Mouse (Mus musculus) heart, adult 2 months (tissue): Measurements from ENCODE around the gene Anks3. TPM values are rescaled to one million over a fixed set of nuclear protein-coding genes. Genes with fewer than 3 reads are reported as not detected.

Experiments
- DNase-seq, 2 experiments: peaks; one replicate each; pipeline ENCODE4 v3.0.0; 2021
- H3K27ac ChIP-seq: fragments of 200-600 bp; 2 replicates; pipeline ENCODE4 v1.8.1; 2022
- H3K27me3 ChIP-seq: fragments of 200-500 bp; 2 replicates; pipeline ENCODE4 v1.6.1; 2012; ENCODE audit warnings: mild to moderate bottlenecking, low read length, inconsistent platforms, mixed read lengths; ENCODE audit not compliant: control insufficient read depth, insufficient read depth
- H3K36me3 ChIP-seq: fragments of 200-500 bp; 2 replicates; pipeline ENCODE4 v1.6.1; 2012; ENCODE audit warnings: low read length, inconsistent platforms; ENCODE audit not compliant: control insufficient read depth, insufficient read depth
- H3K4me1 ChIP-seq: fragments of 200-500 bp; 2 replicates; pipeline ENCODE4 v1.6.1; 2011; ENCODE audit warnings: low read length; ENCODE audit not compliant: control insufficient read depth, insufficient read depth
- H3K4me3 ChIP-seq: fragments of 200-600 bp; 2 replicates; pipeline ENCODE4 v1.8.1; 2022
- H3K79me2 ChIP-seq: fragments of 200-500 bp; replicated peaks from 2 replicates; pipeline ENCODE4 v1.6.1; 2012; ENCODE audit warnings: mild to moderate bottlenecking, inconsistent platforms, low read length, moderate library complexity, mixed read lengths; ENCODE audit not compliant: control insufficient read depth, insufficient read depth
- H3K9ac ChIP-seq: fragments of 200-500 bp; 2 replicates; pipeline ENCODE4 v1.6.1; 2012; ENCODE audit warnings: low read depth, mild to moderate bottlenecking, control low read depth, inconsistent platforms, low read length, mixed read lengths
- CTCF ChIP-seq: fragments of 200-600 bp; IDR thresholded peaks from 2 replicates; pipeline ENCODE4 v1.8.1; 2022; ENCODE audit warnings: antibody characterized with exemption, mild to moderate bottlenecking, moderate library complexity
- EP300 ChIP-seq: fragments of 200-500 bp; IDR thresholded peaks from 2 replicates; pipeline ENCODE4 v1.6.1; 2011; ENCODE audit warnings: low read depth, low read length, control low read depth; ENCODE audit not compliant: insufficient read depth
- POLR2A ChIP-seq: fragments of 200-500 bp; IDR thresholded peaks from 2 replicates; pipeline ENCODE4 v1.6.1; 2011; ENCODE audit warnings: mild to moderate bottlenecking, low read depth, low read length, control low read depth; ENCODE audit not compliant: insufficient read depth
- WGBS: fragments of 180-500 bp; shearing (Covaris S2); methylation state at CpG from one replicate; pipeline ENCODE4 v1.1.7; 2018; 5-methylcytosine and 5-hydroxymethylcytosine counted together
- intact Hi-C: fragments of 180-260 bp; cut with DNase I; formaldehyde crosslinking; loops from one replicate; pipeline ENCODE4 v1.15.1; 2025
- long read RNA-seq: library from polyadenylated mRNA; stranded (forward); transcript quantifications from one replicate; pipeline ENCODE4 v2.0.0, GENCODE M21; 2021
- polyA plus RNA-seq: library from polyadenylated mRNA; depleted of rRNA; stranded (reverse); fragments of >200 nt; gene quantifications from 2 replicates; pipeline ENCODE4 v1.2.3, GENCODE M21; 2012; rRNA removed
- total RNA-seq, 2 experiments: library from RNA; stranded (reverse); gene quantifications; 2 replicates each; pipeline ENCODE4 v1.2.3; 2021

Anks3 gene
- total RNA-seq (10 to 100 TPM; 11.4 to 12.7 TPM), polyA plus RNA-seq (21.3 and 30.4 TPM in 2 replicates)
- long read RNA-seq, transcript Anks3-201 (17 exons, 2,398 nt), result major isoform, 7 of 15 reads
- long read RNA-seq, partial matches to known transcripts, result 0 of 15 reads
- long read RNA-seq, other reads (novel, unspliced or antisense), result 7 of 15 reads

DNA sequence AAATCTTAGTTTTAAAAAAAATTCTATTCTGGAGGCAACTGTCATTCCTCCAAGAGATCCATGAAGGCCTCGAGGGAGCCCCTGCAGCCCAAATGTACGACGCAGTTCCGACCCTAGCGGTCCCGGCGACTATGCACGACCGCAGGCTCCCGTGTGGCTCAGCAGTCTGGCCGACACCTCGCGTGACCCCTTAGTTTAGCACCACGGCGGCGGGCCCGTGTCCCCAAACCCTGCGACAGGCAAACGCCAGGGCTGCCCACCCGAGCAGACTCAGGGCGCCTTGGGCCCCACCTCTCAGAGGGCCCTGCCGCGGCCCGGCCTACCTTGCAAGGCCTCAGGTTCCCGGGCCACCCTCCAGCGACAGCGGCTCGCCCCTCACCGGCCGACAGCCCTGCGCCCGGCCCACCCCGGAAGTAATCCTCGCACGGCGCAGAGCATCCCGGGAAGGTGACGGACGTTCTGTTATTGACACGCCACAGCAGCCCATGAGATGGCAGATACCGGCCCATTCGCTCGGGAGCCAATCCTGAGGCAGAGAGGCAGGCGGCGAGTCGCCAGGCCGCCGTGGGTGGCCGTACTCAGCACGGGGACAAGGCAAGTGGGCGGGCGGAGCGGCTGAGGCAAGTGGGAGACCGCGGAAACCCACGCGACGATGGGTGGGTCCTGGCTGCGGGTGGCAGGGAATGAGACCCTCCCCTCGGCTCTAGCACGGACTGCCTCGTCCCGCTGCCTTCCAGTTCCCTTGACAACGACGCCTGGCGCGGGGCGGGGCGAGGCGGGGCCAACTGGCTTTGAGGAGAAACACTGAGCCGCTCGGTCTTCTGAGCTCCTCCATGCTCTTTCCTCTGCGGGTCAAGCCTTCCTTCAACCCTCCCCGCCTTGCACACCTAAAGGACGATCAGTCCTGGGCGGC lies at the start of gene Anks3:
Anks3 (minus strand) TSS at position 409 of the 913 bp plus-strand sequence.
- Histone ChIP-seq H3K27ac (peak within 1 kb of the TSS; percentile 83), H3K4me1 (peaks cover 9% of the 10 kb centered on the region), H3K9ac (peak within 1 kb of the TSS; percentile 80), H3K27me3 (no peaks in the 10 kb centered on the region), H3K4me3 (peak within 1 kb of the TSS; percentile 77), H3K79me2 (peaks cover 2% of the 10 kb centered on the region), H3K36me3 (peaks cover 4% of the 10 kb centered on the region)
- under 1% methylated on average over 76 of the region's 76 CpGs for WGBS
- intact Hi-C loops, result loop anchor here (1.0 to 5.0 kb wide), 2 partner anchors 25 to 228 kb away; no protein-coding TSS in a partner anchor
- TF ChIP-seq CTCF (0 out of 2 replicates have a peak, but pooled peaks have one; percentile 2), EP300 (peak; percentile 56; the same call in 1 of the 2 replicates), POLR2A (peak; percentile 67)
- DNase-seq, result peak; percentile 95 to 99

DNA sequence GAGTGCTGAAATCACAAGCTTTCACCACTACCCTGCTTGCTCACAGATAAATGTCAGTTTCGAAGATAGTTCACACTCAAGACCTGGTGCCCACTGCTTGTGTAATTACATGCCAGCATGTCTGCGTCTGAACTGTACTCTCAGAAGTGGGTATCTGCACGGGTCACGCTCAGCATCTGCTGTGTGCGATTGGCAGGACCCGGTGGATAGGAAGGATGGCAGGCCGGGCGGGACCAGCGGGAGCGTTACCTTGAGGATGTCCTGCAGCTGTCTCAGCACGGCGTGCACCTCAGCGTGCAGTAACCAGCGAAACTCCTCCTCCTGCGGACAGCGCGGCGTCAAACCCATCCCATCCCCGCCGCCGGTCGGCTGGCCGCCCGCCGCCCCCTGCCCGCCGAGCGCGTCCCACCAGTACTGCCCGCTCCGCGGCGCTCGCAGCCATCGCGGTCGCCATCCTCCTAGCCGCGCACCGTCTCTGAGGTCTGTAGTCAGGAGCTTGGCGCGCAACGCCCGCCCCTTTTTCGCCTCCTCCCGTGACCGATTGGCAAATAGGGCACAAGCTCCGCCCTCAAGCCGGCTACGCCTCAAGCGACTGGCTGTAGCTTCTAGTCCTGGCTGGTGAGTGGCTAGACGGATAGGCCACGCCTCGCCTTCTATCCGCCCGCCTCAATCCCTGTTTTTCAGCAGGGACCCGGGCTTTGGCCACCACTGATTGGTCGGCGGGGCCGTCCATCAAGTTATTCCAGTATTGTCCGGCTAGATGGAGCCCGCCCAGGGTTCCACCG lies 49.2 kb upstream of the Anks3 start, which contains the start of gene Rogdi:
Rogdi (minus strand) TSS at position 500 of the 785 bp plus-strand sequence.
- peak within 1 kb of the TSS; percentile 85 for H3K9ac ChIP-seq
- H3K27me3 ChIP-seq, result no peaks in the 10 kb centered on the region
- peak within 1 kb of the TSS; percentile 54 for H3K27ac ChIP-seq
- WGBS, result under 1% methylated on average over 63 of the region's 63 CpGs
- no peaks in the 10 kb centered on the region for H3K36me3 ChIP-seq
- TF ChIP-seq POLR2A, result peak; percentile 82
- peak; percentile 40 for TF ChIP-seq CTCF
- no peak for TF ChIP-seq EP300
- DNase-seq, result peak; percentile 96 to 99
- no peaks in the 10 kb centered on the region for H3K79me2 ChIP-seq
- intact Hi-C loops, result loop anchor here (5.0 kb wide), 1 partner anchor 46 kb away; no protein-coding TSS in a partner anchor
- peak within 1 kb of the TSS; percentile 85 for H3K4me3 ChIP-seq
- no peaks in the 10 kb centered on the region; the same call in none of the 2 replicates for H3K4me1 ChIP-seq

DNA sequence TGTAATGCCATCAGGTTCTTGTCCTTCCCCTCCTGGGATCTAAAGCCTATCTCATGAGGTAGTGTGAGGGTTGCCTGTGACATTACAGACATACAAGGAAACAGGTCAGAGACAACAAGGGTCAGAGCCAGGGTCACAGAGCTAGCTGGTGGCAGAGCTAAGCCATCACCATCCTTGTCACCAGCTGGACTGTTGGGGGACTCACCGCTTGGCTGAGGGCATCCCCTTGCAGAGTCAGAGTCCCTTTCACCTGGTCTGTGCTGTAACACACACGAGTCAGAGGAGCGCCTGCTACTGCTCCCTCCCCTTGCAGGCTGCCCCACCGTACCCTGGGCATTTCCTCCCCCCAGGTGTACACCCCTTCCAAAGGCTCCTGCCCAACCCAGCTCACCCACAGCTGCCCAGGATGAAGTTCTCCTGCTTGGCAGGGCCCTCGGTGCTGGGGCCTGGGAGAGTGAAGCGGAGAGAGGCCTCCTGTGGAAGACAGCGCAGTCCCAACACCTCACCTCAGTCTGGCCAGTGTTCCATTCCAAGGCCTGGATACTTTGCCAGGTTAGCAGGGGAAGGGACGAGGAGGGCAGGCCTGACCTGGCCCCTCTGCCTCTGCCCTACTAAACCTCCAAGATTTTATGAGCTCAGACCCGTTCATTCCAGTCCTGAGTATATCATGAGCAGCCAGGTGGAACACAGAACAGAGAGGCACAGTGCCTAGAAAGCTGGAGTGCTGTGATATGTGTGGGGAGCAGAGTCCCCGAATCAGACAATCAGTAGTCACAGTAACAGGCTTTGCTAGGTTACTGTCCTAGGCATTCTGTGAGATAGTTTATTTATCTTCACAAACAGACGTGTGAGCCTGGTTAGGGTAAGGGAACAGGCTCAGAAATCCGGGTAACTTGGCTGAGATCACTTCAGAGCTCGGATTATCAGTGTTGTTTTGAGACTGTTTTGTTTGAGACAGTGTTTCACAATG lies 48.3 kb upstream of the Anks3 start:
- Histone ChIP-seq H3K36me3 (no peaks in the 10 kb centered on the region), H3K27ac (peak overlapping the region; percentile 54), H3K9ac (peak overlapping the region; percentile 85), H3K4me1 (no peaks in the 10 kb centered on the region; the same call in none of the 2 replicates), H3K4me3 (peak overlapping the region; percentile 85; the same call in 1 of the 2 replicates), H3K79me2 (no peaks in the 10 kb centered on the region), H3K27me3 (no peaks in the 10 kb centered on the region)
- no peak for DNase-seq
- intact Hi-C loops, result loop anchor here (5.0 kb wide), 1 partner anchor 45 kb away; no protein-coding TSS in a partner anchor
- TF ChIP-seq POLR2A, result no peak
- WGBS, result 54% methylated on average over 13 of the region's 13 CpGs

- Histone ChIP-seq H3K36me3 (no peaks in the 10 kb centered on the region), H3K27ac (no peak overlapping the region), H3K79me2 (no peaks in the 10 kb centered on the region), H3K4me3 (no peak overlapping the region), H3K27me3 (no peaks in the 10 kb centered on the region), H3K9ac (no peak overlapping the region), H3K4me1 (no peaks in the 10 kb centered on the region; the same call in none of the 2 replicates)
- 91% methylated on average over 7 of the region's 7 CpGs for WGBS
- TF ChIP-seq POLR2A, result no peak
- no peak for TF ChIP-seq EP300
- TF ChIP-seq CTCF, result no peak
- intact Hi-C loops, result loop anchor here (5.0 kb wide), 1 partner anchor 44 kb away; no protein-coding TSS in a partner anchor
- peak in 1 of 2 experiments; percentile 9 for DNase-seq
Measured at GRCm38 (mm10) chr16:5011285-5011684, 47.3 kb upstream of the Anks3 start.
